Mouse (Mus musculus) lung, adult 2 months (tissue): Measurements from ENCODE around the gene Eral1.

Experiments
- CTCF ChIP-seq: fragments of 200-500 bp; IDR thresholded peaks from 2 replicates; pipeline ENCODE4 v1.5.1; 2011; ENCODE audit warnings: mild to moderate bottlenecking, low read length, control low read depth; ENCODE audit not compliant: insufficient read depth
- POLR2A ChIP-seq: fragments of 200-500 bp; IDR thresholded peaks from 2 replicates; pipeline ENCODE4 v1.6.1; 2011; ENCODE audit warnings: low read depth, mild to moderate bottlenecking, control low read depth, low read length, borderline replicate concordance; ENCODE audit errors: extremely low read depth

- 0 out of 2 replicates have a peak, but pooled peaks have one; percentile 6 for TF ChIP-seq POLR2A
- TF ChIP-seq CTCF: no peak
These were observed 42.1 kb downstream of the Eral1 start, which contains the start of gene Flot2 for GRCm38 (mm10) chr11:78037831-78038752.
